Mouse (Mus musculus): ENCODE results near the gene Txndc16. TPM values are rescaled to one million over a fixed set of nuclear protein-coding genes. Genes with fewer than 3 reads are reported as not detected.

Txndc16 gene
- total RNA-seq (2015; ENCODE audit: low replicate concordance) (1.8 and 4.6 TPM in 2 replicates), total RNA-seq (2017; ENCODE audit: low replicate concordance) (3.0 and 6.1 TPM in 2 replicates)

GRCm38 (mm10) chr14:45220090-45220956 is at the start of gene Txndc16:
Gene Txndc16, minus strand, starts transcription at chr14:45220328.
- ATAC-seq (replicated peaks; ENCODE audit: low FRiP score, poor library complexity, severe bottlenecking) = no peak

- no peak for ATAC-seq (replicated peaks; ENCODE audit: low FRiP score, poor library complexity, severe bottlenecking)
Measured at GRCm38 (mm10) chr14:45263831-45264592, 43.9 kb upstream of the Txndc16 start.

- ATAC-seq (replicated peaks; ENCODE audit: low FRiP score, poor library complexity, severe bottlenecking) = no peak
Measured at GRCm38 (mm10) chr14:45251548-45252076, 31.5 kb upstream of the Txndc16 start.

GRCm38 (mm10) chr14:45241613-45242012 is 21.5 kb upstream of the Txndc16 start:
- ATAC-seq (replicated peaks; ENCODE audit: low FRiP score, poor library complexity, severe bottlenecking) = no peak

- ATAC-seq (replicated peaks; ENCODE audit: low FRiP score, poor library complexity, severe bottlenecking) = no peak
Measured at GRCm38 (mm10) chr14:45239042-45239441, 18.9 kb upstream of the Txndc16 start.

- no peak for ATAC-seq (replicated peaks; ENCODE audit: low FRiP score, poor library complexity, severe bottlenecking)
Measured at GRCm38 (mm10) chr14:45220957-45221630, 966 bp upstream of the Txndc16 start.

- ATAC-seq (replicated peaks; ENCODE audit: low FRiP score, poor library complexity, severe bottlenecking) = peak; percentile 96
Measured at GRCm38 (mm10) chr14:45219281-45220089, 643 bp downstream of the Txndc16 start, which contains the start of gene Gpr137c. Gene Gpr137c, plus strand, starts transcription at chr14:45219717.

GRCm38 (mm10) chr14:45217693-45218092 is 2.4 kb downstream of the Txndc16 start:
- no peak for ATAC-seq (replicated peaks; ENCODE audit: low FRiP score, poor library complexity, severe bottlenecking)

GRCm38 (mm10) chr14:45216711-45217340 is 3.3 kb downstream of the Txndc16 start:
- no peak for ATAC-seq (replicated peaks; ENCODE audit: low FRiP score, poor library complexity, severe bottlenecking)

- no peak for ATAC-seq (replicated peaks; ENCODE audit: low FRiP score, poor library complexity, severe bottlenecking)
Measured at GRCm38 (mm10) chr14:45211431-45211830, 8.7 kb downstream of the Txndc16 start.

GRCm38 (mm10) chr14:45210683-45211082 is 9.4 kb downstream of the Txndc16 start:
- ATAC-seq (replicated peaks; ENCODE audit: low FRiP score, poor library complexity, severe bottlenecking) = no peak

- no peak for ATAC-seq (replicated peaks; ENCODE audit: low FRiP score, poor library complexity, severe bottlenecking)
Measured at GRCm38 (mm10) chr14:45200607-45201006, 19.5 kb downstream of the Txndc16 start.

GRCm38 (mm10) chr14:45190999-45191398 is 29.1 kb downstream of the Txndc16 start:
- no peak for ATAC-seq (replicated peaks; ENCODE audit: low FRiP score, poor library complexity, severe bottlenecking)

- no peak for ATAC-seq (replicated peaks; ENCODE audit: low FRiP score, poor library complexity, severe bottlenecking)
Measured at GRCm38 (mm10) chr14:45181611-45182010, 38.5 kb downstream of the Txndc16 start.

GRCm38 (mm10) chr14:45179606-45180005 is 40.5 kb downstream of the Txndc16 start:
- ATAC-seq (replicated peaks; ENCODE audit: low FRiP score, poor library complexity, severe bottlenecking) = no peak

GRCm38 (mm10) chr14:45179186-45179585 is 40.9 kb downstream of the Txndc16 start:
- ATAC-seq (replicated peaks; ENCODE audit: low FRiP score, poor library complexity, severe bottlenecking) = no peak

- no peak for ATAC-seq (replicated peaks; ENCODE audit: low FRiP score, poor library complexity, severe bottlenecking)
Measured at GRCm38 (mm10) chr14:45175012-45175740, 45.0 kb downstream of the Txndc16 start.

- ATAC-seq (replicated peaks; ENCODE audit: low FRiP score, poor library complexity, severe bottlenecking) = no peak
Measured at GRCm38 (mm10) chr14:45172260-45172659, 47.9 kb downstream of the Txndc16 start.
